Mouse (Mus musculus) kidney, adult 9 months (tissue): ENCODE results near the gene Rnf43.

Experiments
- DNase-seq: peaks from one replicate; pipeline ENCODE4 v3.0.0; 2022

The Rnf43 gene

GRCm38 (mm10) chr11:87761806-87762701 is 99.5 kb downstream of the Rnf43 start:
- no peak for DNase-seq

DNA sequence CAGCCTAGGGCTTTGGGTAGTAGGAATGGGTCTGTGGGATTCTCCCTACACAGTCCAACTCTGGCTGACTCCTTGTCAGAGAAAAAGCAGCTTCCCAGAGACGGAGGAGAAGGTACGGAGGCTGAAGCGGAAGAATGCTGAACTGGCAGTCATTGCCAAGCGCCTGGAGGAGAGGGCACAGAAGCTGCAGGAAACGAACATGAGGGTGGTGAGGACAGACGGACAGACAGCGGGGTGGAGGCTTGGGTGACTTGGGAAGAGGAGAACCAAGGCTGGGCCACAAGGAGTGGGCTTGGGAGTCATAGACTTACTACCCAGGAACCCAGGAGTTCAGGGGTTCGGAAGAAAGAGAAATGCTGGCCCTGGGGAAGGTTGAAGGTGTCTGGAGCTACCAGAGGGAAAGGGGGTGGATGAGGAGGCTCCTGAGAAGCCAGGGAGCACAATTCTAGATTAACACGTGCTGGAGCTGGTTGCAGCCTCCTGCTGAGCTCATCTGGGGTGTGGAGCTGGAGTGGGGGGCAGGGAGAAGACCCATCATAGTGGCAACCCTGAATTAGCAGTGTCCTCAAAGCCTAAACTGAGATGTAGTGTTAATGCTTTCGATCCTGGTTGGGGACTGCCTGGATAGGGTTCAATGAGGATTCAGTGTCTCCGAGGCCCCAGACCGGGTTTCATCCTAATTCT is 100.3 kb downstream of the Rnf43 start:
- DNase-seq: no peak

- DNase-seq: peak; percentile 57
These were observed 101.0 kb downstream of the Rnf43 start for GRCm38 (mm10) chr11:87763511-87763987.

GRCm38 (mm10) chr11:87763988-87764876 is 101.7 kb downstream of the Rnf43 start:
- no peak for DNase-seq

DNA sequence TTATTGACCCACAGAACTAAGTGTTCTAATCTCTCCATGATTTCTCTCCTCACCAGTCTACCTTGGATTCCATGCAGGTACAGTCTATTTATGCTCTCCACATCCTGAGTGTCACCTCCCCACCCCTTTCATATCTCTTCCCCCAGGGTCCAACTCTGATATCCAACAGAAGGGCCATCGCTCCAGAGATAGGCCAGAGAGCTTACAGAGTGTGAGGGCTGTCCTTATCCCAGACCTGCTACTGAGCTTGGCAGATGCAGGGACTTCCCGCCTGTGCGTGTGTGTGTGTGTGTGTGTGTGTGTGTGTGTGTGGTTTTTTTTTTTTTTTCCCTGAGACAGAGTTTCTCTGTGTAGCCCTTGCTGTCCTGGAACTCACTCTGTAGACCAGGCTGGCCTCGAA is 106.2 kb downstream of the Rnf43 start:
- no peak for DNase-seq

GRCm38 (mm10) chr11:87770989-87771388 is 108.5 kb downstream of the Rnf43 start:
- DNase-seq: peak; percentile 76

DNA sequence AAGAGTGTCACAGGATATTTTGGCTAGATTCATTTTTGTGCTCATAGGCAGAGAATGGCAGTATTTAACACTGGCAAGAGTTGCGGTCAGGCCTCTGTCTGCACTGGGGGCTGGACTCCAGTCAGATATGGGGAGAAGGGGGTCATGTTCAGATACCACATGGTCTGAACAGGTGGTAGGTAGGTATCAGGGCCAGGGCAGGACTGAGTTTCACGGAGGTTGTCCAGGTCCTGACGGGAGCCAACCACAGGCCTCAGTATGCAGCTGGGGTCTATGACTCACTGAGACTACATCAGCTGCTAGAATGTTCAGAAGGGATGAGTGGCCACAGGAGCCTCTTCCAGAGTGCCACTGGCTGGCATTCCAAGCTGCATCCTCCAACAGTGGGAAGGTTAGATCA is 109.8 kb downstream of the Rnf43 start:
- DNase-seq: no peak

GRCm38 (mm10) chr11:87778100-87778765 is 115.7 kb downstream of the Rnf43 start:
- peak; percentile 87 for DNase-seq

DNA sequence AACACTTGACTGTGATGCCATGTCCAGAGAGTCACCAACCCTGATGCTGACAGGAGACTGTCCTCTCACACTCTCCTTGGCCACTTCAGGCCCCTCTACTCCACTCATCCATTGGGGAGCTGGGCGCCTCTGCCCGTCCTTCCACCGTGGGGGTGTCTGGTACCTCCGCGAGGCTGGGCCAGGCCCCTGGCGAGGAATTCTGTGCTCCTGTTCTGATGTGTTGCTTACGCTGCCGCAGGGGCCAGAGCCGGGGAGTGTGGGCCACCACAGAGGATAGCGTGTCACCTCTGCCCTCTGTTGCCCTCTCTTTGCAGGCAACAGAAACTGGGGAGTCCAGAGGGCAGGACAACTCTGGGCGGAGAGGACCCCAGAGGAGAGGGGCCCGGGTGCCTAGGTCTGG is 116.4 kb downstream of the Rnf43 start:
- DNase-seq: no peak

DNA sequence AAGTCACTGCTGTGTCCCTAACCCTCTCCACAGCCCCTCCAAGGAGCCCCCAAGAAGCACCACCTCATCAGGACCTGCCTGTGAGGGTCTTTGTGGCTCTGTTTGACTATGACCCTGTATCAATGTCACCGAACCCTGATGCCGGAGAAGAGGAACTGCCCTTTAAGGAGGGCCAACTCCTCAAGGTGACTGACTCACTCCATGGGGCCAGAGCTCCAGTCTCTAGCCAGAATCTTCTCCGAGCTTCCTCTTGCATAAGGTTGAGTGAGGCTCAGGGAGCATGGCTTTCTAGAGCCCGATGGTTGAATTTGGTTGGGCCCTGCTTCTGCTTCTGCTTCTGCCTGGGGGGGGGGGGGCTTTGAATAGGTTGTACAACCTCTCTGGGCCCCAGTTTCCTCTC is 116.9 kb downstream of the Rnf43 start:
- DNase-seq: no peak

DNA sequence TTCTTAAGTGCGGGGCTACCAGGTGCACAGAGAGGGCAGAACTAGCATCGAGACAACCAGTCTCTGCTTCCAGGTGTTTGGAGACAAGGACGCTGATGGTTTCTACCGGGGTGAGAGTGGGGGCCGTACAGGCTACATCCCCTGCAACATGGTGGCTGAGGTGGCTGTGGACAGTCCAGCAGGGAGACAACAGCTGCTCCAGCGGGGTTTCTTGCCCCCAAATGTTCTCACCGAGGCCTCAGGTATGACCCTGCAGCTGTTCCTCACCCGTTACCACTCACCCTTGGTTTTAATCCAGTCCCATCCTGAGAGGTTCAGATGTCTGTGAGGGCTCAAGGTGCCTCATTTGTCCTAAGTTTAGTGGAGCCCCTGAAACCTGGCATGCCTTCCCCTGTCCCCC is 117.6 kb downstream of the Rnf43 start:
- no peak for DNase-seq
